Mouse (Mus musculus) hindbrain, embryonic 11.5 days (tissue): Measurements from ENCODE around the gene Gm11939. TPM values are rescaled to one million over a fixed set of nuclear protein-coding genes. Genes with fewer than 3 reads are reported as not detected.
"Not testable (repeated sequence)": the region's sequence is repeated elsewhere in the genome, so short reads cannot be mapped to it uniquely, and the experiment has no call there.

Experiments used
- ATAC-seq: fragments of 200-750 bp; cut with Nextera tagmentation; 2 replicates; pipeline ENCODE4 v1.8.0; 2017; ENCODE audit warnings: mild to moderate bottlenecking, moderate TSS enrichment, moderate library complexity; ENCODE audit not compliant: low FRiP score
- DNase-seq: peaks from one replicate; pipeline ENCODE4 v3.0.0-alpha.2; 2015; ENCODE audit warnings: low spot score
- H3K27ac ChIP-seq: fragments of 300-500 bp; sonication (generic); 2 replicates; pipeline ENCODE4 v1.5.1; 2014; ENCODE audit warnings: mild to moderate bottlenecking, low read depth, low read length
- H3K27me3 ChIP-seq: fragments of 300-500 bp; sonication (generic); 2 replicates; pipeline ENCODE4 v1.6.1; 2014; ENCODE audit warnings: mild to moderate bottlenecking, low read length, moderate library complexity, mixed read lengths; ENCODE audit not compliant: control insufficient read depth, insufficient read depth
- H3K36me3 ChIP-seq: fragments of 300-500 bp; sonication (generic); 2 replicates; pipeline ENCODE4 v1.6.1; 2014; ENCODE audit warnings: mild to moderate bottlenecking, low read length, moderate library complexity, mixed read lengths; ENCODE audit not compliant: control insufficient read depth, insufficient read depth
- H3K4me1 ChIP-seq: fragments of 300-500 bp; sonication (generic); replicated peaks from 2 replicates; pipeline ENCODE4 v1.6.1; 2014; ENCODE audit warnings: low read length, mixed read lengths; ENCODE audit not compliant: control insufficient read depth, insufficient read depth
- H3K4me2 ChIP-seq: fragments of 300-500 bp; sonication (generic); replicated peaks from 2 replicates; pipeline ENCODE4 v1.6.1; 2014; ENCODE audit warnings: mild to moderate bottlenecking, low read depth, low read length
- H3K4me3 ChIP-seq: fragments of 300-500 bp; sonication (generic); 2 replicates; pipeline ENCODE4 v1.5.1; 2014; ENCODE audit warnings: low read depth, low read length
- H3K9ac ChIP-seq: fragments of 300-500 bp; sonication (generic); 2 replicates; pipeline ENCODE4 v1.6.1; 2014; ENCODE audit warnings: low read depth, low read length
- H3K9me3 ChIP-seq: fragments of 300-500 bp; sonication (generic); 2 replicates; pipeline ENCODE4 v1.6.1; 2016; ENCODE audit warnings: low read length; ENCODE audit not compliant: control insufficient read depth
- WGBS: fragments of 180-500 bp; shearing (Covaris S2); extraction: QIAGEN DNeasy Blood & Tissue Kit; methylation state at CpG from one replicate; pipeline ENCODE4 v1.1.7; 2014; 5-methylcytosine and 5-hydroxymethylcytosine counted together
- polyA plus RNA-seq: library from polyadenylated mRNA; unstranded; fragments of >200 nt; fragmentation: Nextera tagmentation; extraction: Ambion mirVana; gene quantifications from 2 replicates; pipeline ENCODE4 v1.2.1, GENCODE M21; 2014

Gm11939 gene
- polyA plus RNA-seq = not detected in 2 replicates

DNA sequence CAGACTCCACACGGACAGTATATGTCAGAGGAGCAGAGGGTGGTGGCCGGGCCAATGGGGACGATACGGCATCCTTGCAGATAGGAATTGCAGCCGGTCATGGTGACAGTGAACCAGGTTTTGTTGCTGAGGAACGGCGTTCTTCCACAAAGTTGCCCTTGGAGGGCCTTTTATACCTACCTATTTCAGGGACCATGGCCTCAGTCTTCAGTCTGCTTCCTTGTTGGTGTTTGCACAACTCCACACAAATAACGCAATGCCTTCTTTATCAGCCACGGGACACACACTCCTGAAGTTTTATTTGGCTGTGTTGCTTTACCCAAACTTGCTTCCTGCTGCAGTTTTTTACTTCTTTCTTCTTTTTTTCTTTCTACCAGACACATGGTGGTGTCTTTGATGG, at the start of gene Gm11939:
Gene Gm11939 (minus strand): TSS at position 101 of the 400 bp plus-strand sequence.
- Histone ChIP-seq H3K27ac (no peak within 1 kb of the TSS), H3K4me1 (no peaks in the 10 kb centered on the region), H3K9ac (no peak within 1 kb of the TSS), H3K4me3 (no peak within 1 kb of the TSS), H3K27me3 (no peaks in the 10 kb centered on the region), H3K36me3 (no peaks in the 10 kb centered on the region), H3K9me3 (no peaks in the 10 kb centered on the region), H3K4me2 (no peak within 1 kb of the TSS)
- DNase-seq = no peak
- WGBS = 88% methylated on average over 9 of the region's 9 CpGs
- no peak for ATAC-seq

DNA sequence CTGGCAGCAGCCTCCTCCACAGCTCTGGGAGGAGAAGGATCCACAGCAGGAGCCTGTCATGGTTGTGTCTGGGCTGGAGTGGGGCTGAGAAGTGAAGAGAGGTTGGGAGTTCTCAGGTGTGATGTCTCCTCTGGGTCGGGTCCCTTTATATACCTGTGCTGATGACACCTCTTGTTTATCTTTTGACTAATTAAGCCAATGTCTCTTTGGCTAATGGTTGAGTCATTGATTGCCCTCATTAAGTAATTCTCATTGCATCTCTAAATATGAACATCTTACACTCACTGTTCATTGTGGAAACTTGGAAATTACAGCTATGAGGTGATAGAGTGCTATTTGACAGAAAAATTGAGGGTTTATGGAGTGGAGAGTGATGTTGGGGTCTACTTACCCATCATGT, 43.9 kb upstream of the Gm11939 start, which contains the start of gene Gm11938:
Gene Gm11938 (minus strand): TSS at position 101 of the 400 bp plus-strand sequence.
- 62% methylated on average over 1 of the region's 1 CpGs for WGBS
- H3K4me2 ChIP-seq, H3K9me3 ChIP-seq, H3K27ac ChIP-seq, ATAC-seq, H3K36me3 ChIP-seq, H3K4me1 ChIP-seq, H3K9ac ChIP-seq, H3K4me3 ChIP-seq, DNase-seq, H3K27me3 ChIP-seq: not testable (repeated sequence)

GRCm38 (mm10) chr11:99597742-99598141, 38.5 kb upstream of the Gm11939 start, which contains the start of gene Krtap9-3:
Gene Krtap9-3, minus strand, starts transcription at chr11:99598105.
- not testable (repeated sequence) for H3K27me3 ChIP-seq, H3K27ac ChIP-seq, H3K36me3 ChIP-seq, H3K4me1 ChIP-seq, H3K4me3 ChIP-seq, H3K9ac ChIP-seq, H3K9me3 ChIP-seq, DNase-seq, H3K4me2 ChIP-seq, ATAC-seq
- 88% methylated on average over 4 of the region's 6 CpGs for WGBS

DNA sequence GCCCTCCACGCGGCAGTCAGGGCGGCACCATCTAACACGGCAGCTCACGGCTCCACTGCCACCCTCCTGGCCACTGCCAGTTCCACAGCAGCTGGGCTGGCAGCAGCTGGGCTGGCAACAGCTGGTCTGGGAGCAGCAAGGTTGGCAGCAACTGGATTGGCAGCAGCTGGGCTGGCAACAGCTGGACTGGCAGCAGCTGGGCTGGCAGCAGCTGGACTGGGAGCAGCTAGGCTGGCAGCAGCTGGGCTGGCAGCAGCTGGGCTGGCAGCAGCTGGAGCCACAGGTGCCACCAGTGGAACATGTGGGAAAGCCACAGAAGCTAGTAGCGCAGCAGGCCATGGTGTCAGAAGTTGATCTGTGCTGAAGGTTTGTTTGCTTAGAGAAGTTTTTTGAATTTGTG, 31.7 kb upstream of the Gm11939 start, which contains the start of gene Krtap1-3:
Gene Krtap1-3 (minus strand): TSS at position 359 of the 400 bp plus-strand sequence.
- Histone ChIP-seq H3K4me1 (no peaks in the 10 kb centered on the region), H3K4me3 (no peak within 1 kb of the TSS), H3K9me3 (no peaks in the 10 kb centered on the region), H3K27ac (no peak within 1 kb of the TSS), H3K4me2 (no peak within 1 kb of the TSS), H3K36me3 (no peaks in the 10 kb centered on the region), H3K9ac (no peak within 1 kb of the TSS), H3K27me3 (no peaks in the 10 kb centered on the region)
- WGBS = 86% methylated on average over 4 of the region's 6 CpGs
- DNase-seq = no peak
- ATAC-seq = no peak

DNA sequence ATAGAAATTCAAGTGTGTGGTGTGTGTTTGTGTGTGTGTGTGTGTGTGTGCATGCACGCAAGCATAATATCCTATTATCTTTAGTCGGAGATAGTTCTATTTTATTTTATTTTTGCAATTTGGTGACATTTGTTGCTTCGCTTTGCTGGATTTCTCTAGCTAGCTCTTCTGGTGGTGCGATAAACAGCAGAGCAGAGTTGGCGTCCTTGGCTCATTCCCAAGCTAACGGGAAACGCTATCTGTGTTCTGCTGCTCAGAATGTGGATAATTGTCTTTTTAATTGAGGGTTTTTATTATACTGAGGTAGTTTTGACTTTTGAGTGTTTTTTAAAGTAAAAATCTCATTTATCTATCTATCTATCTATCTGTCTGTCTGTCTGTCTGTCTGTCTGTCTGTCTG, 25.8 kb upstream of the Gm11939 start:
- H3K4me1 ChIP-seq = no peaks in the 10 kb centered on the region
- H3K4me2 ChIP-seq = no peak overlapping the region
- DNase-seq (no peak), ATAC-seq (no peak)
- no peak overlapping the region for H3K9ac ChIP-seq
- H3K27me3 ChIP-seq = no peaks in the 10 kb centered on the region
- H3K27ac ChIP-seq = no peak overlapping the region
- H3K4me3 ChIP-seq = no peak overlapping the region
- H3K9me3 ChIP-seq = no peaks in the 10 kb centered on the region
- H3K36me3 ChIP-seq = no peaks in the 10 kb centered on the region
- 92% methylated on average over 7 of the region's 7 CpGs for WGBS

- no peak for ATAC-seq
- DNase-seq = no peak
- Histone ChIP-seq H3K4me2 (no peak within 1 kb of the TSS), H3K9me3 (no peaks in the 10 kb centered on the region), H3K4me1 (no peaks in the 10 kb centered on the region), H3K4me3 (no peak within 1 kb of the TSS), H3K27me3 (no peaks in the 10 kb centered on the region), H3K36me3 (no peaks in the 10 kb centered on the region), H3K27ac (no peak within 1 kb of the TSS), H3K9ac (no peak within 1 kb of the TSS)
- WGBS = 73% methylated on average over 4 of the region's 5 CpGs
Measured at GRCm38 (mm10) chr11:99583245-99583704, 24.0 kb upstream of the Gm11939 start, which contains the start of gene Krtap1-4. Gene Krtap1-4, minus strand, starts transcription at chr11:99583654.

- Histone ChIP-seq H3K4me1 (no peaks in the 10 kb centered on the region), H3K4me2 (no peak overlapping the region), H3K27me3 (no peaks in the 10 kb centered on the region), H3K36me3 (no peaks in the 10 kb centered on the region), H3K4me3 (no peak overlapping the region), H3K9ac (no peak overlapping the region), H3K9me3 (no peaks in the 10 kb centered on the region), H3K27ac (no peak overlapping the region)
- DNase-seq = no peak
- 88% methylated on average over 6 of the region's 6 CpGs for WGBS
- ATAC-seq = no peak
Measured at GRCm38 (mm10) chr11:99581564-99581963, 22.3 kb upstream of the Gm11939 start.

DNA sequence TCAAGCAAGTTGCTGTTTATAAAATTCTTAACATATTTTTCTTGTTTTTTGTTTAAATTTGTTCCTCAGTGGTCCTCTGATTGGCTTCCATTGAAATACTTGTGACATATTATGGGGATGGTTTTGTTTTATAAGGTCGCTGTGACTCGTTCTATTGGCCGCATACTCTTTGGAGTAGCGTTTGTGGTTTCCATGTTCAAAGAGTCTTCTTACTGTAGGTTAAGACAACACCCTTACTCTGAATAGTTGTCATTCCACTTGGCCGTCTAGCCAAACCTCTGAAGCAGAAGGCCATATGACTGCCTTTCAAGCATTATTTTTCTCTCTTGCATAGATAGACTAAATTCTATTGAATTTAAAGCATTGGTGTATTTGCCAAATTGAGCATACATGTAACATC, 21.8 kb upstream of the Gm11939 start:
- no peak overlapping the region for H3K9ac ChIP-seq
- 89% methylated on average over 5 of the region's 5 CpGs for WGBS
- DNase-seq = no peak

DNA sequence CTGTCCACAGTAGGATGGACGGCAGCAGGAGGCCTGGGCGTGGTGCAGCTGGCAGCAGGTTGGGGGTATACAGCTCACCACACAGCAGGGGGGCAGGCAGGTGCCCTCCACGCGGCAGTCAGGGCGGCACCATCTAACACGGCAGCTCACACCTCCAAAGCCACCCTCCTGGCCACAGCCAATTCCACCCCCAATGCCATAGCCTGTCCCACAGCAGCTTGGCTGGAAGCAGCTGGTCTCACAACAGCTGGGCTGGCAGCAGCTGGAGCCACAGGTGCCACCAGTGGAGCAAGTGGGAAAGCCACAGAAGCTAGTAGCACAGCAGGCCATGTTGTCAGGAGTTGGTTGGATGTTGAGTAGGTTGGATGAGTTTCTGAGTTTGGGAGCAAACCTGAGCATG, 21.4 kb upstream of the Gm11939 start, which contains the start of gene Krtap1-5:
Gene Krtap1-5 (minus strand): TSS at position 381 of the 400 bp plus-strand sequence.
- 97% methylated on average over 6 of the region's 6 CpGs for WGBS
- Histone ChIP-seq H3K4me3 (no peak within 1 kb of the TSS), H3K4me2 (no peak within 1 kb of the TSS), H3K27me3 (no peaks in the 10 kb centered on the region), H3K27ac (no peak within 1 kb of the TSS), H3K36me3 (no peaks in the 10 kb centered on the region), H3K9me3 (no peaks in the 10 kb centered on the region), H3K9ac (no peak within 1 kb of the TSS), H3K4me1 (no peaks in the 10 kb centered on the region)
- ATAC-seq (no peak), DNase-seq (no peak)

More for the DNA sequence above, 21.8 kb upstream of the Gm11939 start:
- ATAC-seq = no peak
- H3K4me3 ChIP-seq = no peak overlapping the region
- no peaks in the 10 kb centered on the region for H3K4me1 ChIP-seq
- no peak overlapping the region for H3K27ac ChIP-seq
- no peaks in the 10 kb centered on the region for H3K9me3 ChIP-seq
- H3K36me3 ChIP-seq = no peaks in the 10 kb centered on the region
- H3K4me2 ChIP-seq = no peak overlapping the region
- no peaks in the 10 kb centered on the region for H3K27me3 ChIP-seq
